Mouse (Mus musculus) stomach, postnatal 0 days (tissue): ENCODE data around the gene Abca2.
A peak's percentile ranks its signal among the peaks of the same experiment; 100 is the strongest.

Experiments used
- CTCF ChIP-seq: IDR thresholded peaks from 2 replicates; pipeline ENCODE4 v1.5.1; 2016; ENCODE audit warnings: antibody characterized with exemption, low read depth, mild to moderate bottlenecking, moderate library complexity
- EP300 ChIP-seq: optimal IDR thresholded peaks from 2 replicates; pipeline ENCODE3; 2016; ENCODE audit warnings: antibody characterized with exemption

DNA sequence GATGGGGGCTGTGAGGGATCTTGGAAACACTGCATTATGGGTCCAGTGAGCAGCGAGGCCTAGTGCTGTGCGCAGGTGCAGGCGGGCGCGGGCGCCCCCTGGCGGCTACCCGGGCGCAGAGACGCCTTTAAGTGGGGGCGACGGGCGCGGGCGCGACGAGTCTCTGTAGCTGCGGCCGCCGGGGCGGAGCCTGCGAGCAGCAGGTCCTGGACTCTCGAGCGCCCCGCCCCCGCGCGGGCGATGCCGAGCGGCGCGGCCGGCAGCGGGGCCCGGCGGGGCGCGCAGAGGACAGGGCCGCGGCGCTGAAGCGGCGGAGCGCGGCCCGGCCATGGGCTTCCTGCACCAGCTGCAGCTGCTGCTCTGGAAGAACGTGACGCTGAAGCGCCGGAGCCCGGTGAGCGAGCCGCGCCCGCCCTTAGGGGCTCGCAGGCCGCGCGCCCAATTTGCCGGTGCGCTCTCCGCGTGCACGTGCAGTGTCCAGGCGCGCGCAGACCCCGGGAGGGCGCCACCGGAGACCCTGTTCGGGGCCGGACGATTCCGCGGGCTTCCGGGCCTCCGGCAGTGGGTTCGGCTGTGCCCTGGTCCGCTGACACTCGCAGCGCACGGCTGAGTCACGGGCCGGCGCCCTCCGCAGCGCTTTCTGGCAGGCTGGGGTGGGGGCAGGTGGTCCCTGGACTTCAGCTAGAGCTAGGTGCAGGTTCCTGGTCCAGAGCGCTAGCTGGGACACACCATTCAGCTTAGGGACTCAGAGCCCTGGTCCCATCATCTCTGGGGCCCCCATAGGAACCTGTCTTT, at the start of gene Abca2:
- TF ChIP-seq CTCF (peak; percentile 91), EP300 (no peak)
